Mouse (Mus musculus): Measurements from ENCODE around the gene Hs3st3b1. TPM values are rescaled to one million over a fixed set of nuclear protein-coding genes. Genes with fewer than 3 reads are reported as not detected.

Gene Hs3st3b1
- polyA plus RNA-seq, 1 experiment from 2014 or later, result 1.1 TPM

DNA sequence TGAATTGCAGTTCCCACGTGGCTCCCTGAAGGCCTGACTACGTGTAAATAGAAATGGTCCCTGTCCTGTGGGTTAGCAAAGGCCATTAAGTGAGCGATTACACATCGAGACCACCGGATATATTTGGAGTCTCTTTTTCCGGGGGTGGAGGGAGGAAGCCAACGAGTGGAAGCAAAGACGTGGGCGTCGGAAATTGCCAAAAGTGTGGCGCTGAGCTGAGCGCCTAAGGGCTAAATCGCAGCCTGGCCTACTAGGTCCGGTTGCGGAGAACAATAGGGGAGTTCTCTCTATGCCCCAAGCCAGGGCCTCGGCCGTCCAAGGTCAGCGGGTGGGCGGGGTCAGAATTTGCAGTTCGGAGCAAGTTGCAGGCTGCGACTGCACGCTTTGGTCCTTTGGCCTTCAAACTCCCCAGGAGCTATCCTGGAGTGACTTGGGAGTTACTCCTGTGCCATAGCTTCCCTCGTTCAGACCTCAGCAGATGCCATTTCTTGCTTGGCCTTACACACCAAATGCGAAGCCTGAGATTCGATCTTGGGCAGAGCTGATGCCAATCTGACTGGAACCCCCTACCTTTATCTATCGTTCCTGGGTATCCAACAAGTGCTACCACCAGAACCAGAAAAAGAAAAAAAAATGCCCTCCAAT lies 2.3 kb upstream of the Hs3st3b1 start:
- peak overlapping the region; percentile 89; the same call in 1 of the 2 replicates for H3K4me2 ChIP-seq
- no peak for TF ChIP-seq CTCF (IDR thresholded peaks at IDR 0.05; ENCODE audit: low read depth)
- H3K36me3 ChIP-seq (ENCODE audit: insufficient read depth), result no peaks in the 10 kb centered on the region
- H3K9me3 ChIP-seq (ENCODE audit: low read depth, low read length), result no peaks in the 10 kb centered on the region
- 7% methylated on average over 26 of the region's 26 CpGs for WGBS
- peak; percentile 44 for DNase-seq
- peaks cover 6% of the 10 kb centered on the region; the same call in 1 of the 2 replicates for H3K4me1 ChIP-seq (ENCODE audit: insufficient read depth)
- H3K27me3 ChIP-seq (ENCODE audit: insufficient read depth, low read length), result peaks cover 74% of the 10 kb centered on the region
- H3K9ac ChIP-seq, result no peak overlapping the region
- ATAC-seq (ENCODE audit: insufficient read depth), result no peak
- peak overlapping the region; percentile 30; the same call in 1 of the 2 replicates for H3K4me3 ChIP-seq (ENCODE audit: low read depth, low read length)
- no peak overlapping the region for H3K27ac ChIP-seq (ENCODE audit: low read depth)

DNA sequence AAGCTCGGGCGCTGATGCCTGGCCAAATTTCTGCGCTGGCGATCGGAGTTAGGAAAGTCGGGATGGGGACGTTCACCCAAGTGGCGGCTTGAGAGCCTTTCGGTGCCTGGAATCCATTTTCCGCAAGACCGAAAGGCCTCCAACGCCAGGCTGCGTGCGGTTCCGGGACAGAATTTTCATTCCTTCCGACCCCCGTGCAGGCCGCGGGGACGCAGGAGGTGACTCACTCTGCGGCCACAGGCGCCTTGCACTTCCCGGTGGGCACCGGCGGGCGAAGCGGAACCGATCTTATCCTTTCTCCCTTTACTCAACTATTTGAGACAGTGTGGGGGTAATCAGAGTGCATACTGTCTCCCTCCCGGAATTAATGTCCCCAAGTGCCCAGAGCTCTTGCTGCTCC lies 1.3 kb upstream of the Hs3st3b1 start:
- 2% methylated on average over 29 of the region's 29 CpGs for WGBS
- no peak for TF ChIP-seq CTCF (IDR thresholded peaks at IDR 0.05; ENCODE audit: low read depth)
- H3K4me1 ChIP-seq (ENCODE audit: insufficient read depth), result peaks cover 11% of the 10 kb centered on the region; the same call in 1 of the 2 replicates
- ATAC-seq (ENCODE audit: insufficient read depth) (no peak), DNase-seq (peak; percentile 34)
- H3K27ac ChIP-seq (ENCODE audit: low read depth), result no peak overlapping the region
- peak overlapping the region; percentile 89 for H3K4me2 ChIP-seq
- no peaks in the 10 kb centered on the region for H3K9me3 ChIP-seq (ENCODE audit: low read depth, low read length)
- H3K9ac ChIP-seq, result no peak overlapping the region
- H3K36me3 ChIP-seq (ENCODE audit: insufficient read depth), result no peaks in the 10 kb centered on the region
- H3K27me3 ChIP-seq (ENCODE audit: insufficient read depth, low read length), result peaks cover 85% of the 10 kb centered on the region
- H3K4me3 ChIP-seq (ENCODE audit: low read depth, low read length), result peak overlapping the region; percentile 29

DNA sequence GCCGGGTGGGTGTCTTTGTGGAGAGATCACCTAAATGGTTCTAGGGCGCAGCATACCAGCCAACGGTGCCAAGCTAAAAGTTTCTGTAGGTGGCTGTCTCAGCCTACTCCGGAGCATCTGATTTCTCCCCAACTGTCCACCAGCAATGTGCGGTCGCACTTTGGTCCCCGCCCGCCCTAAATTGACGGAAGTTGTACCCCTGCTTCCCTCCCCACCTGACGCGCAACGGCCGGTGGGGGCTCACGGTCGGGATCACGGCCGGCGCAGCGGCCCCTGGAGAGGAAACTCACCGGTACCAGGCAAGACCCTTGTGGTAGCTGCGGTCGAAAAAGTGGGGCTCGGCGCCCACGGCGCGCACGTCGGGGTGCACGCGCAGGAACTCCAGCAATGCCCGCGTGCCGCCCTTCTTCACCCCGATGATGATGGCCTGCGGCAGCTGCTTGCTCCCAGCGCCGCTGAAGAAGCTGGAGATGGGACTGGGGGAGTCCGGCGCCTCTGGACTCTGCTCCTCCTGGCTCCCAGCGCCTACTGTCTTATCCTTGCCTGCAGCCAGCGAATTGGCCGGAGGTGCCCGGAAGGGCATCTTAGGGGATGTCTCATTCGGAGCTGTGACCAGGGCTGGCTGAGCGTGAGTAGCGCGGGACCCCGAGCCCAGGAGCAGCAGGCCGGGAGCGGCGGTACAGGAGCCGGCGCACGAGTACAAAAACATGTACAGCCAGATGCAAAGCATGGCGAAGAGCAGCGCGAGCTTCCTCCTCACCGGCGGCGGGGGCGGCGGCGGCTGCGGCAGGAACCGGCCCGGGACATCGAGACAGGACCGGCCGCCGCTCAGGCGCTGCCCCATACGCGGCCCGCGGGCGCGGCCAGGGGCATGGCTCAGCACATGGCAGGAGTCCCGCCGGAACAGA lies 792 bp downstream of the Hs3st3b1 start:
- peak overlapping the region; percentile 51 for H3K4me3 ChIP-seq (ENCODE audit: low read depth, low read length)
- TF ChIP-seq CTCF (IDR thresholded peaks at IDR 0.05; ENCODE audit: low read depth), result no peak
- ATAC-seq (ENCODE audit: insufficient read depth), result 0 out of 2 replicates have a peak, but pooled peaks have one; percentile 15
- H3K36me3 ChIP-seq (ENCODE audit: insufficient read depth), result no peaks in the 10 kb centered on the region
- DNase-seq, result peak; percentile 23
- H3K4me1 ChIP-seq (ENCODE audit: insufficient read depth), result peaks cover 11% of the 10 kb centered on the region; the same call in 1 of the 2 replicates
- no peak overlapping the region for H3K27ac ChIP-seq (ENCODE audit: low read depth)
- peak overlapping the region; percentile 24 for H3K9ac ChIP-seq
- H3K4me2 ChIP-seq, result peak overlapping the region; percentile 89
- peaks cover 95% of the 10 kb centered on the region for H3K27me3 ChIP-seq (ENCODE audit: insufficient read depth, low read length)
- H3K9me3 ChIP-seq (ENCODE audit: low read depth, low read length), result no peaks in the 10 kb centered on the region
- under 1% methylated on average over 80 of the region's 80 CpGs for WGBS

DNA sequence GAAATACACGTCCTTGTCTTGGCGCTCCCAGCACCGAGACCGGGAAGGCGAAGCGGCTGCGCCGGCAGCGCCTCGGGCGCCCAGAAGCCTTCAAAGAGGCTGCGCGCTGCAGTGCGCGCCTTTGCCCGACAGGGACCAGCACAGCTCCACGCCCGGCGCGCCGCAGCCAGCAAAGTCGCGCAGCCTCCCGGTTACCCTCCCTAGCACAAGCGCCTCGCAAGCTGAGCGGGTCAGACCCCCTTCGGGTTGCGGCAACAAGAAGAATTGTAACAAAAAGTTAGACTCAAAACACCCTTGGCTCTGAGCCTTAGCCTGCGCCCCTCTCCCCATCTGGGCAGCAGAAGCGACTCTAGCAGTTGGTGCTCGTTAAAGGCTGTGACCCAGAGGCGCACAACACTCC lies 1.6 kb downstream of the Hs3st3b1 start:
- H3K4me3 ChIP-seq (ENCODE audit: low read depth, low read length), result peak overlapping the region; percentile 51
- peak overlapping the region; percentile 89 for H3K4me2 ChIP-seq
- H3K9ac ChIP-seq, result peak overlapping the region; percentile 23; the same call in 1 of the 2 replicates
- peak; percentile 94 for DNase-seq
- ATAC-seq (ENCODE audit: insufficient read depth), result peak; percentile 50; the same call in 1 of the 2 replicates
- peaks cover 92% of the 10 kb centered on the region for H3K27me3 ChIP-seq (ENCODE audit: insufficient read depth, low read length)
- H3K4me1 ChIP-seq (ENCODE audit: insufficient read depth), result peaks cover 11% of the 10 kb centered on the region; the same call in 1 of the 2 replicates
- WGBS, result under 1% methylated on average over 33 of the region's 33 CpGs
- H3K36me3 ChIP-seq (ENCODE audit: insufficient read depth), result no peaks in the 10 kb centered on the region
- peak; percentile 85 for TF ChIP-seq CTCF (IDR thresholded peaks at IDR 0.05; ENCODE audit: low read depth)
- H3K27ac ChIP-seq (ENCODE audit: low read depth), result no peak overlapping the region
- H3K9me3 ChIP-seq (ENCODE audit: low read depth, low read length), result no peaks in the 10 kb centered on the region

DNA sequence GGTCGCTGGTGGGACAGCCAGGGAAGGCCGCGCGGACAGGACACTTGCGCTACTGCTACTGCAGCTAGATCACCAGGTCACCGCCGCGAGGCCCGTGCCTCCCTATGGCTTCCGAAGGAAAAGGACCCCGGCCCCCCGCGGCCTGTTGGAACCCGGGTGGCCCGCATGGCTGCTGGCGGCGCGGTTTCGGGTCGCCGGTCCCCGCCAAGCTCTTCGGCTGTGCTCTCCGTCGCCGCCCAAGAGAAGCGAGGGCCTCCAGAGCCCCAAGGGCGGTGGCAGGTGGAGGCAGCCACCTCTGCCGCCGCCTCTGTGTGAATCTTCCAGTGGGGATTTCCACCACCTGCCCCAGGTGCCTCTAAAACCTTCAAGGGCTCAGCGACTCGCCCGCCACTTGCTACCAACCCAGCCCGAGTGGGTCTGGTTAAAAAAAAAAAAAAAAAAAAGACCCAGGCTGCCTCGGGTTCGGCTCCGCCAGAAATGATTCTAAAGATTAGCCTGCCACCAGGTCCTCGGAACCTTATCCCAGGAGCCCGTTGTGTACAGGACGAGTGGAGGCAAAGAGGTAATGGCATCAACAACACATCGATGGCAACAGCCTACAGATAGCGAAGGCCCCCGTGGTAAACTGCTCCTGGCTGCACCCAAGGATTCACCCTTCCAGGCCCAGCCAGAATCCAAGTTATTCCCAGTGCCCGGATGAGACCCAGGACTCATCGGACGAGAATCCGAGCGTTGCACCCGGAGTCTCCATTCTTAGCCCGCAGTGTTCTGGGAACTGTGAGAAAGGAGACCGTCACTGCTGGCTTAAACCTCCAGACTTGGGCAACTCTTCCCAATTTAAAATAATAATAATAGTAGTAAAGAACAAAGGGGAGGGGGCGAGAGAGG lies 2.6 kb downstream of the Hs3st3b1 start:
- peak overlapping the region; percentile 35; the same call in 1 of the 2 replicates for H3K9ac ChIP-seq
- TF ChIP-seq CTCF (IDR thresholded peaks at IDR 0.05; ENCODE audit: low read depth), result no peak
- ATAC-seq (ENCODE audit: insufficient read depth) (no peak), DNase-seq (no peak)
- no peak overlapping the region for H3K27ac ChIP-seq (ENCODE audit: low read depth)
- H3K36me3 ChIP-seq (ENCODE audit: insufficient read depth), result no peaks in the 10 kb centered on the region
- peaks cover 11% of the 10 kb centered on the region; the same call in 1 of the 2 replicates for H3K4me1 ChIP-seq (ENCODE audit: insufficient read depth)
- H3K27me3 ChIP-seq (ENCODE audit: insufficient read depth, low read length), result peaks cover 84% of the 10 kb centered on the region
- H3K4me3 ChIP-seq (ENCODE audit: low read depth, low read length), result peak overlapping the region; percentile 51
- 4% methylated on average over 52 of the region's 52 CpGs for WGBS
- no peaks in the 10 kb centered on the region for H3K9me3 ChIP-seq (ENCODE audit: low read depth, low read length)
- peak overlapping the region; percentile 89 for H3K4me2 ChIP-seq

- peaks cover 79% of the 10 kb centered on the region for H3K27me3 ChIP-seq (ENCODE audit: insufficient read depth, low read length)
- H3K4me2 ChIP-seq, result peak overlapping the region; percentile 89
- H3K4me3 ChIP-seq (ENCODE audit: low read depth, low read length), result peak overlapping the region; percentile 51
- H3K9ac ChIP-seq, result peak overlapping the region; percentile 35; the same call in 1 of the 2 replicates
- DNase-seq (no peak), ATAC-seq (ENCODE audit: insufficient read depth) (no peak)
- peaks cover 11% of the 10 kb centered on the region; the same call in 1 of the 2 replicates for H3K4me1 ChIP-seq (ENCODE audit: insufficient read depth)
- 33% methylated on average over 17 of the region's 17 CpGs for WGBS
- no peaks in the 10 kb centered on the region for H3K36me3 ChIP-seq (ENCODE audit: insufficient read depth)
- no peak for TF ChIP-seq CTCF (IDR thresholded peaks at IDR 0.05; ENCODE audit: low read depth)
- no peaks in the 10 kb centered on the region for H3K9me3 ChIP-seq (ENCODE audit: low read depth, low read length)
- no peak overlapping the region for H3K27ac ChIP-seq (ENCODE audit: low read depth)
Observed at GRCm38 (mm10) chr11:63918321-63919105, 3.6 kb downstream of the Hs3st3b1 start.
